Mouse (Mus musculus): ENCODE measurements around the gene Dlg3. TPM values are rescaled to one million over a fixed set of nuclear protein-coding genes. Genes with fewer than 3 reads are reported as not detected.

Dlg3 gene
- total and polyA plus RNA-seq, 2 experiments from 2014 or later: 2.6 to 42.1 TPM

DNA sequence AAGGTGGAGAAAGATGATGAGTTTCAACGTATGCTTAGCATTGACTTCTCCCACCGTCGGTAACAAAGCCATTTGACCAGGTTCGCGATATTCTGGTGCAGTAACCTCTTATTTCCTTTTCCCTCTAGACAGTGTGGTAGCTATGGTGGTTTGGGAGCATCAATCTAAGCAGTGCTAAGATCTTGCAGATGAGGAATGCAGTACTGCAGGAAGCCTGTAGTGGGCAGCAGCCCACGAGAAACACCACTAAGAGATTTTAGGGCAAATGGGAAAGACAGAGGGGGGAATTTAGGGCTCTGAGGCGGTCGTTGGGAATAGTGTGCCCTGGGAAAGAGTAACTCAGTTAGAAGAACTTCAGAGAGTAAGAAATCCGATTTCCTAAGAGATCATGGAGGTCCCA lies 9.0 kb downstream of the Dlg3 start:
- 23% methylated on average over 9 of the region's 9 CpGs for WGBS
- TF ChIP-seq CTCF (IDR thresholded peaks at IDR 0.05; ENCODE audit: low read depth): peak; percentile 74
- H3K4me3 ChIP-seq (ENCODE audit: low read depth, low read length): peak overlapping the region; percentile 35; the same call in 1 of the 2 replicates
- H3K4me2 ChIP-seq (ENCODE audit: low read depth): peak overlapping the region; percentile 39
- H3K27ac ChIP-seq (ENCODE audit: low read depth, low read length): peak overlapping the region; percentile 58; the same call in 1 of the 2 replicates
- H3K27me3 ChIP-seq (ENCODE audit: insufficient read depth, low read length): no peaks in the 10 kb centered on the region
- no peak overlapping the region for H3K9ac ChIP-seq
- DNase-seq (peak; percentile 79), ATAC-seq (peak; percentile 83)
- no peaks in the 10 kb centered on the region for H3K9me3 ChIP-seq (ENCODE audit: low read length)
- H3K36me3 ChIP-seq (ENCODE audit: insufficient read depth): no peaks in the 10 kb centered on the region
- H3K4me1 ChIP-seq (ENCODE audit: insufficient read depth): no peaks in the 10 kb centered on the region

DNA sequence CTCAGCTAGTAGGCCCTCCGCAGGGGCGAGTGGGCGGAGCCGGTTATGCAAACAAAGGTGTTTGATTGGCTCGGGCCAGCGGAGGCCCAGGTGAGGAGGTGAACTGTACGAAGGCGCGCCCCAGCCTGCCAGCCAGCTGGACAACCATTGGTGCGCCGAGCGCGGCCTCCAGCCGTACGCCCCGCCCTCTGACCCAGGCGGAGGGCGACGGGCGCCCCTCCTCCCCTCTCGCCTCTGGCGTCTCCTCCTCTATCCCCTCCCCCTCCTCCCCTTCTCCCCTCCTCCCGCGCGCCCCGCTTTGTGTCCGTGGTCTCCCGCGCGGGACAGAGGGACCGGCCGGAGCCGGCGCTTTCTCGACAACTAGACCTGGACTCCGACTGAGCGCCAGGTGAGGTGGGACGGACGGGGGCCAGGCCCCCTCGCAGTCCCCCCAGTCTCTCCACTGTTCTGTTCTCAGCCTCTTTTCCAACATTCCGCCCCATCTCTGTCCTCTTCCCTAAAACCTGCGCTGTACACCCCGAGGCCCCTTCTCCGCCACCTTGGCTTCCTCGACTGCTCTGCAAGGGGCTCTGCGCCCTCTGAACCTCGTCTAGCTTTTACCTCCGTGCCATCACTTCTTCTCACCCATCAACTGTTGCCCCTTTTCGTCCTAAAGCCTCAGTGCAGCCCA lies 9.6 kb downstream of the Dlg3 start:
- no peaks in the 10 kb centered on the region for H3K4me1 ChIP-seq (ENCODE audit: insufficient read depth)
- DNase-seq: peak; percentile 18
- no peak for TF ChIP-seq CTCF (IDR thresholded peaks at IDR 0.05; ENCODE audit: low read depth)
- peak; percentile 72 for ATAC-seq
- peak overlapping the region; percentile 41 for H3K9ac ChIP-seq
- no peaks in the 10 kb centered on the region for H3K36me3 ChIP-seq (ENCODE audit: insufficient read depth)
- no peaks in the 10 kb centered on the region for H3K9me3 ChIP-seq (ENCODE audit: low read length)
- WGBS: 36% methylated on average over 36 of the region's 49 CpGs
- H3K27ac ChIP-seq (ENCODE audit: low read depth, low read length): peak overlapping the region; percentile 58
- peak overlapping the region; percentile 39 for H3K4me2 ChIP-seq (ENCODE audit: low read depth)
- H3K4me3 ChIP-seq (ENCODE audit: low read depth, low read length): peak overlapping the region; percentile 35
- no peaks in the 10 kb centered on the region for H3K27me3 ChIP-seq (ENCODE audit: insufficient read depth, low read length)

DNA sequence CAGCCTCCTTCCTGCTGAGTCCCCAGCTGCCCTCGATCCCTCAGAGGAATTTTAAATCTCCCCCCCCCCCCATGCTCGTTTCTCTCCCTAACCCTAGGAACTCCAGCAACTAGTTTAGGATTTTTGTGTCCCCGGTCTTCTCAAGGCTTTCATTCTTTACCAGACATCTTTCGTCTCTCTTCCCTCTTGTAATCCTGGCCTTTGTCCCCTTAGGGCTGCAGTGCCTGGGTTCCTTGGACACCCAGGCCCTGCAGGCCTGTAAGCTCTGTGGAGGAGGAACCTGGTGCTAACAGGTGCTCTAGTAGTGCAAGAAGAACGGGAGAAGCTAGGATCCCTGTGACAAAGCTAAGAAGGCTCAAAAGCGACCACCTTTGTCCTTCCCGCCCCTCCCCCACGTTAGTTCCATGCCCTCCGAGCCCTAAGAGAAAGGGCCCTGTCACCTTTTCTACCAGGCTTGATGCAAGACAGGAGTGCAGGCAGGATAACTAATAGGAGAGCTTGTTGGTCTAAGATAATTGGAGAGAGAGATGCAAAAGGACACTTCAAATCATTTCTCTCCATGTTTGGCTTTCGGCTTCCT lies 10.2 kb downstream of the Dlg3 start:
- Histone ChIP-seq H3K4me2 (ENCODE audit: low read depth) (peak overlapping the region; percentile 39), H3K9me3 (ENCODE audit: low read length) (no peaks in the 10 kb centered on the region), H3K27ac (ENCODE audit: low read depth, low read length) (0 out of 2 replicates have a peak overlapping the region, but pooled peaks have one; percentile 58), H3K4me3 (ENCODE audit: low read depth, low read length) (peak overlapping the region; percentile 35), H3K36me3 (ENCODE audit: insufficient read depth) (no peaks in the 10 kb centered on the region), H3K4me1 (ENCODE audit: insufficient read depth) (no peaks in the 10 kb centered on the region), H3K27me3 (ENCODE audit: insufficient read depth, low read length) (no peaks in the 10 kb centered on the region), H3K9ac (peak overlapping the region; percentile 41)
- DNase-seq (peak; percentile 4), ATAC-seq (no peak)
- 31% methylated on average over 10 of the region's 10 CpGs for WGBS
- TF ChIP-seq CTCF (IDR thresholded peaks at IDR 0.05; ENCODE audit: low read depth): no peak

DNA sequence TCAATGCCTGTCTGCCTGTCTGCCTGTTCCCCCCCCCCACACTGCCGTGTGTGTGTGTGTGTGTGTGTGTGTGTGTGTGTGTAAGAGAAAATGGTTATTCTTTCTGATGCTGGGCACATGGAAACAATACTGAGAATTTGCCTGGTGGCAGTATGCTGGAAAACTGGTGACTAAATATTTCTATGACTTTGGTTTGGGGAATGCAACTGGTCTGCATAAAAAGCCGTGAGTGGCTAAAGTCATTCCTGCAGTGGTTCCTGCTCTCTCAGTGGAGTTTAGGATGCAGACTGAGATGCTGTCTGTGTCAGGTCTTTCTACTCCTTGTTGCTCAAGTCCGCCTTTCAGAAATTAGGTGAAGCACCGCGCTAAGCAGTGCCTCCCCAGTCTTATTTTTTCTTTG lies 10.9 kb downstream of the Dlg3 start:
- no peak for TF ChIP-seq CTCF (IDR thresholded peaks at IDR 0.05; ENCODE audit: low read depth)
- Histone ChIP-seq H3K9ac (no peak overlapping the region), H3K36me3 (ENCODE audit: insufficient read depth) (no peaks in the 10 kb centered on the region), H3K27ac (ENCODE audit: low read depth, low read length) (no peak overlapping the region), H3K27me3 (ENCODE audit: insufficient read depth, low read length) (no peaks in the 10 kb centered on the region), H3K4me3 (ENCODE audit: low read depth, low read length) (no peak overlapping the region), H3K9me3 (ENCODE audit: low read length) (no peaks in the 10 kb centered on the region), H3K4me1 (ENCODE audit: insufficient read depth) (no peaks in the 10 kb centered on the region), H3K4me2 (ENCODE audit: low read depth) (peak overlapping the region; percentile 39; the same call in 1 of the 2 replicates)
- ATAC-seq (no peak), DNase-seq (peak; percentile 11)
- WGBS: 36% methylated on average over 5 of the region's 5 CpGs

DNA sequence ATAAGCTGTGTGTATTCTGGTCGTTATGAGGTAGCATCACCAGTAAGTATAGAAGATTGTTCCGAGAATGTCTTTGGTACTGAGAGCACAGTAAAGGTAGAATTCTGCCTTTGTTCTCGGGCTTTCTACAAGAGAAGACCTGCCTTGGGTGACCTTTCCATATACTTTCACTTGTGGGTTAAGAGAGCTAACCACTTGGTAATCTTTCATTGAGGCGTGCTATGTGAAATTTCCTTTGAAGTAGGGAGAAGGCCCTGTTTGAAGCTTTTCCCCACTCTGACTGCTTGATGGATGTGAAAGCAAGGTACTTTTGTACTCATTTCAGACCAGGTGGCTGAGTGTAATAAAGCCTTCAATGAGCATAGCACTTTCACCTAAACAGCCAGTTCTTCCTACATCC lies 21.8 kb downstream of the Dlg3 start:
- no peak overlapping the region for H3K4me3 ChIP-seq (ENCODE audit: low read depth, low read length)
- WGBS: 80% methylated on average over 4 of the region's 4 CpGs
- no peak overlapping the region for H3K9ac ChIP-seq
- H3K4me2 ChIP-seq (ENCODE audit: low read depth): no peak overlapping the region
- no peaks in the 10 kb centered on the region for H3K36me3 ChIP-seq (ENCODE audit: insufficient read depth)
- DNase-seq (no peak), ATAC-seq (no peak)
- no peak overlapping the region for H3K27ac ChIP-seq (ENCODE audit: low read depth, low read length)
- H3K9me3 ChIP-seq (ENCODE audit: low read length): no peaks in the 10 kb centered on the region
- TF ChIP-seq CTCF (IDR thresholded peaks at IDR 0.05; ENCODE audit: low read depth): no peak
- H3K27me3 ChIP-seq (ENCODE audit: insufficient read depth, low read length): no peaks in the 10 kb centered on the region
- no peaks in the 10 kb centered on the region for H3K4me1 ChIP-seq (ENCODE audit: insufficient read depth)

DNA sequence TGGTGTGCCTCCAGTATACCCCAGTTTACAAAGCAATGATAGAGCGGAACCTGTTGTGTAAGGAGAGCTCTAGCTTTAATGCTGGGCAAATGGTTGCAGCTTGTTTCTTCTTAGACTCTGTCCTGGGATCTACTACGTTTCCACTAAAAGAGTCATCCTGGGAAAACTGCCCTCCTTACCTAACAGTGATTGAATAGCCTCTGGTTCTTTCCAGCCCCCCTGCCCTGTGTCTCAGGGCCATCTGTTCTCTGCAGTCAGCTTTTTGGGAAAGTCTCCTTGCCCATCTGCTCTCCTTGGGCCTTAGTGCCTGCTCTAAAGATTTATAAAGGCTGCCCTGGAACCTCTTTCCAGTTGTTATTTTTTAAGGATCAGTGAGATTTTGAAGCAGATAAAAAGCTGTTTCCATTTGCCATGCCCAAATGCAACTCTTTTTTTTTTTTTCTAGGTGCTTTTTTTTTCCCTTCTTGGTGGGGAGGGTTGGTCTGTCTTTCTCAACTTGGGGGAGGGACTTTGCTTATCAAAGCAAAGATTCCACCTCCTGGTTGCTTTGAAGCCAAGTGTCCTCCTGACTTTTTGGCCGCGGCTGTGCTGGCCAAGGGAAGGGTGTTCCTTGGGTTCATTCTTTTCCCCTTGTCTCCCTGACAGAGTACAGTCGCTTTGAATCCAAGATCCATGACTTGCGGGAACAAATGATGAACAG lies 28.7 kb downstream of the Dlg3 start:
- H3K27ac ChIP-seq (ENCODE audit: low read depth, low read length): no peak overlapping the region

DNA sequence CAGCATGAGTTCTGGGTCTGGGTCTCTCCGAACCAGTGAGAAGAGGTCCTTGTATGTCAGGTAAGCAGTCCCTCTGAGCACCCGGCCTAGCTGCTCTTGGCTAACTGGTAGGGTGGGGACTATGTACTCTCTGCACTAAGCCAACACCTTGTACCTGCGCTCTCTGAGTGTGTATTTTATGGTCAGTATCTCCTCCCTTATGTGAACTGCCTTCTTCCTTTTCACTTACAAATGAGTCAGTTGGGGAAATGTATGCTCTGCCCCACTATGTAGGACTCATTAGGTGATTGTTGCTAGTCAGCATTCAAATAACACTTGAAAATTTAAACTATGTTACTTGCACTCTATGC lies 29.2 kb downstream of the Dlg3 start:
- no peak overlapping the region for H3K9ac ChIP-seq
- ATAC-seq: no peak
- DNase-seq: no peak
- no peak overlapping the region for H3K4me3 ChIP-seq (ENCODE audit: low read depth, low read length)
- 86% methylated on average over 3 of the region's 3 CpGs for WGBS
- 0 out of 2 replicates have a peak, but pooled peaks cover 5% of the 10 kb centered on the region for H3K36me3 ChIP-seq (ENCODE audit: insufficient read depth)
- H3K27me3 ChIP-seq (ENCODE audit: insufficient read depth, low read length): no peaks in the 10 kb centered on the region
- no peaks in the 10 kb centered on the region for H3K4me1 ChIP-seq (ENCODE audit: insufficient read depth)
- no peak for TF ChIP-seq CTCF (IDR thresholded peaks at IDR 0.05; ENCODE audit: low read depth)
- no peaks in the 10 kb centered on the region for H3K9me3 ChIP-seq (ENCODE audit: low read length)
- no peak overlapping the region for H3K27ac ChIP-seq (ENCODE audit: low read depth, low read length)
- no peak overlapping the region for H3K4me2 ChIP-seq (ENCODE audit: low read depth)

More for the DNA sequence above, 28.7 kb downstream of the Dlg3 start:
- no peak for DNase-seq
- no peak overlapping the region for H3K4me3 ChIP-seq (ENCODE audit: low read depth, low read length)
- H3K36me3 ChIP-seq (ENCODE audit: insufficient read depth): 0 out of 2 replicates have a peak, but pooled peaks cover 5% of the 10 kb centered on the region
- no peaks in the 10 kb centered on the region for H3K9me3 ChIP-seq (ENCODE audit: low read length)
- no peaks in the 10 kb centered on the region for H3K27me3 ChIP-seq (ENCODE audit: insufficient read depth, low read length)
- no peak overlapping the region for H3K9ac ChIP-seq
- no peak overlapping the region for H3K4me2 ChIP-seq (ENCODE audit: low read depth)
- WGBS: 86% methylated on average over 6 of the region's 6 CpGs
- no peak for TF ChIP-seq CTCF (IDR thresholded peaks at IDR 0.05; ENCODE audit: low read depth)
- no peak for ATAC-seq
- H3K4me1 ChIP-seq (ENCODE audit: insufficient read depth): no peaks in the 10 kb centered on the region
